Mouse (Mus musculus): Measurements from ENCODE around the gene Styk1.
A peak's percentile ranks its signal among the peaks of the same experiment; 100 is the strongest.
"Not testable (repeated sequence)": the region's sequence is repeated elsewhere in the genome, so short reads cannot be mapped to it uniquely, and the experiment has no call there.

Gene Styk1

DNA sequence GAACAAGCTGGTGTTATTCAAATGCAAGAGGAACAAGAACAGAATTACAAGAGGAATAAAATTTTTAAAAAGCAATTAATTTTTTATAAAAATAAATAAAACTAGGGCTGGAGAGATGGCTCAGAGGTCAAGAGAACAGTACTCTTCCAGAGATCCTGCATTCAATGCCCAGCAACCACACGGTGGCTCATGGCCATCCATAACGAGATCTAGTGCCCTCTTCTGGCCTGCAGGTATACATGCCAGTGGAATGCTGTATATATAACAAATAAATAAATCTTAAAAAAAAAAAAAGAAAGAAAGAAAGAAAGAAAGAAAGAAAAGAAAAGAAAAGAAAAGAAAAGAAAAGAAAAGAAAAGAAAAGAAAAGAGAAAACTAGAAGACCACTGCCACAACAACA, 63.0 kb downstream of the Styk1 start:
- peak; percentile 46 for DNase-seq

DNA sequence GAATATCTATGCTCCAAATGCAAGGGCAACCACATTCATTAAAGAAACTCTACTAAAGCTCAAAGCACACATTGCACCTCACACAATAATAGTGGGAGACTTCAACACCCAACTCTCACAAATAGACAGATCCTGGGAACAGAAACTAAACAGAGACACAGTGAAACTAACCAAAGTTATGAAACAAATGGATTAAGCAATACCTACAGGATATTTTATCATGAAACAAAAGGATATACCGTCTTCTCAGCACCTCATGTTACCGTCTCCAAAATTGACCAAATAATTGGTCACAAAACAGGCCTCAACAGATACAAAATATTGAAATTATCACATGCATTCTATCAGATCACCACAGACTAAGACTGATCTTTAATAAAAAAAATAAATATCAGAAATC, 75.2 kb downstream of the Styk1 start:
- DNase-seq, result not testable (repeated sequence)

DNA sequence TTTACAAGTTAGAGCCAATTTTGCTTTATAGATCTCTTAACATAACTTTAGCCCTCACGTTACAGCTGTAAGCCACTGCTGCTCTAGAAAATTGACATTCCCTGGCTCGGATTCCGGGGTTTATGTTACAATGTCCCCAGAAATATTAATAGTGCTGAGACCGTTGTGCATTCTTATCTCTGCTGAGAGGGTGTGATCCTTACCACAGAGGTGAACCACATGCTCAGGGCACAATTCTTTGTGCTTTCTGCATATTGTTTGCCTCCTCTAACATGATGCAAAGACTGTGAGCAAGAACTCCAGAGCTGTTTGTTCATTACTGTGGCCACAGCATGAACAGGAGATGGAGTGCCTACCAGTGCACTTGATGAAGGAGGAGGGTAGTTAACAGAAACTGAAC, 76.7 kb downstream of the Styk1 start:
- DNase-seq, result no peak

DNA sequence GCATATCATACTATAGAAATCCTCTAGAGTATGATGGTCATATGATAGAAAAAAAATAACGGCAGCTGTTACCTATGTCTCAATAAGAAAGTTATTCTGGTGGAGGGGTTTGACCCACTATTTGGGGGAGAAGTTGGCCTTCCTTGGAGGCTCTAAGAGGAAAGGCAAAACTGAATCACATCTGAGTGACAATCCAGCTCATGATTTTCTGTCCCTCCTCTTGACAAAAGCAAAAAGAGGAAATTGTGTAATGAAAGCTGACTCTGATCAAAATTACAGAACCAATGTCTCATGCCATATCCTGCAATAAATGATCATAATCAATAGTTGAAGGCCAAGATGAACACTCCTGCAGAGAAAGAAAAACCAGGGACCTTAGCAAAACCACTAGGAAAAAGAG, 81.1 kb downstream of the Styk1 start:
- no peak for DNase-seq

DNA sequence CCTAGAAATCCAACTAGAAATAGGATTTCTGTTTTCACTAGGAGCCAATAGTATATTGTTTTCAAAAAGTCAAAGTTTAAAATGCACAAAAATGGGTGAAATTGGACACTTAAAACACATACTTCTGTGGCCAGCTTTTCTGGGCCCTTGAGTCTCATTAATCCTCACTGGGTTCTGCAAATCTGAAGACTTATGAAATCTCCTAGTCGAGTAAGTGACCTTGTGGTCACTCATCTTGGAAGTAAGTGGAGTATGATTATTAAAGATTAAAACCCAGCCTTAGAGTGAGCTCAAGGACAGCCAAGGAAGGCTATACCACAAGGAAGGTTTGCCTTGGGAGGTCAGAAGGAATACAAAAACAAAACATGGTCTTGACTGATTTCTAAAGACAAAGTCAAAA, 83.1 kb downstream of the Styk1 start:
- no peak for DNase-seq

DNA sequence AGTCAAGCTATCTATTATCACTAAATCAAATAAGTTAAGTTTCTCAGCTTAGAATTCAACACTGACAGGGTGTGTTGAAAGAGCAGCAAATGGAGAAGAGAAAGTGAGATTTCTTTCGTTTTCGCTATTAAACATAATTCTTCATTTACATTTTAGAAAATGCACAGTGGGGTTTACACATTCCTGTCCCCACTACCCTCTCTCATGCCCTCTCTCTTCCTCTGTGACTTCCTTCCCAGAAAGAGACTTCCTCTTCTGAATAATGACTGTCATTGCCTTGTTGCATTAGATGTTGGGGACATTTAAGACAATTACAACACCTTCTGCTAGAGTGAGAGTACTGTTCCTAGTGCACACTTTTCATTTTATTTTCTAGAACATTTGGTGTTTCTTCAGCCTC, 83.8 kb downstream of the Styk1 start:
- no peak for DNase-seq

DNA sequence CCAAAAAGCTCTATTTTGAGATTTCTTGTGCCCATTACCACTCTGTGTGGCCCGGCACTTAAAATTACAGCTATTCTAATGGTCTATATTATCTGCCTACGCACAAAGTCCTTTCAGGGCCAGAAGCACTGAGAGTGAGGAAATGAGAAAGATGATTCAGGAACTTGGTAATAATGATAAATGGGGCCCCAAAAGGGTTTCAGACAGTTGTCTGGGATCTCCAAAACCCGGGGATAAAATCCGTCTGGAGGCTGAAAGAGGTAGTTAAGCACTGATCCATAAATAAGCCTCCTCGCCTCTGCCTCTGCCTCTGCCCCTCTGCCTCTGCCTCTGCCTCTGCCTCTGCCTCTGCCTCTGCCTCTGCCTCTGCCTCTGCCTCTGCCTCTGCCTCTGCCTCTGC, 89.2 kb downstream of the Styk1 start:
- no peak for DNase-seq

DNA sequence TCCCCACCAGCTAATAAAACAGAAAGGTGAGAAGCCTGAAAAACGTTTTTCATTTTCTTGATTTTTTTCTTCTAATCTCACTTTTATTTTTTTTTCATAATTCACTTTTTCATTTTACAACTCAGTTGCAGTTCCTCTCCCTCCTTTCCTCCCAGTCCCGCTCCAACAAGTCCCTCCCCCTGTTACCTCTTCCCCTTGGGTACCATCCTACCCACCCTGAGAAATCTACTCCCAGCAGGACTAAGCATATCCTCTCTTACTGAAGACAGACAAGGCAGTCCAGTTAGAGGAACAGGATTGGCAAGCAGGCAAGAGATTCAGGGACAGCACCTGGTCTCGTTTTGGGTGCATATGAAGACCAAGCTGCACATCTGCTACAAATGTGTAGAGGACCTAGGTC, 90.6 kb downstream of the Styk1 start:
- DNase-seq, result no peak

DNA sequence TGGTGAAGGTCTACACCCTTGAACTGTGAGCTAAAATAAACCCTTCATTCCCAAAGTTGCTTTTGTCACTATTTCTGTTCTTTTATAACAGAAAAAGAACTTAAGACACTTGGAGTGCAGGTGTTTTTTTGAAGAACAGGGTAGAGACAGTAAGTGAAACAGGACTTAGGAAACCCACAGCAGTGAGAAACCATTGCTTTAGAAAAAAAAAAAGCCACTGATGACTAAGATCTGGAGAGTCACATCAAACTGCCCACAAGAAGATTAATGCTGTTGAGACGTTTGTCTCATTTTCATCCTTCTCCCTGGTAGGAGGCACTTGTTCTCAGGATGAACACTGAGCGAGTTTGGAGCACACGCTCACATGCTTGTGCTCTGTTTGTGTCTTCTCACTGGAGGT, 91.4 kb downstream of the Styk1 start:
- no peak for DNase-seq
